Mouse (Mus musculus): ENCODE data around the gene Rnf8. TPM values are rescaled to one million over a fixed set of nuclear protein-coding genes. Genes with fewer than 3 reads are reported as not detected.

The Rnf8 gene
- polyA plus RNA-seq (2017; shearing (Covaris generic)), result 55.6 TPM

GRCm38 (mm10) chr17:29614115-29615023 is at the start of gene Rnf8, which contains the start of gene Gm28043:
Gene Rnf8 (plus strand): TSS chr17:29614790.
Gene Gm28043 (plus strand): TSS chr17:29614876.

GRCm38 (mm10) chr17:29660076-29660761 is 45.6 kb downstream of the Rnf8 start, which contains the start of gene Cmtr1:
Gene Cmtr1 (plus strand): TSS chr17:29660595.

Other genes with a start within 250 kb of the Rnf8 start
- 39.5 TPM for gene Pim1, start 124.0 kb upstream of the Rnf8 start, polyA plus RNA-seq (2017; shearing (Covaris generic))
- 0.18 TPM for gene Gm17657, start 65.2 kb upstream of the Rnf8 start, polyA plus RNA-seq (2017; shearing (Covaris generic))
- gene Tbc1d22b, start 65.0 kb upstream of the Rnf8 start, polyA plus RNA-seq (2017; shearing (Covaris generic)), result 37.2 TPM
- 6.5 TPM for gene Tmem217, start 62.4 kb upstream of the Rnf8 start, polyA plus RNA-seq (2017; shearing (Covaris generic))
- gene Gm28043, start 86 bp downstream of the Rnf8 start, polyA plus RNA-seq (2017; shearing (Covaris generic)), result 6.2 TPM
- 280 TPM for gene Cmtr1, start 45.8 kb downstream of the Rnf8 start, polyA plus RNA-seq (2017; shearing (Covaris generic))
- gene Ccdc167, start 102.3 kb downstream of the Rnf8 start, polyA plus RNA-seq (2017; shearing (Covaris generic)), result 11.6 TPM